Mouse (Mus musculus) thymus, postnatal 0 days (tissue): ENCODE results near the gene Mpv17l2. TPM values are rescaled to one million over a fixed set of nuclear protein-coding genes. Genes with fewer than 3 reads are reported as not detected.
A peak's percentile ranks its signal among the peaks of the same experiment; 100 is the strongest.

Source experiments
- DNase-seq: peaks from one replicate; pipeline ENCODE4 v3.0.0-alpha.2; 2015; ENCODE audit warnings: low spot score
- polyA plus RNA-seq: library from polyadenylated mRNA; unstranded; fragments of >200 nt; fragmentation: Nextera tagmentation; extraction: Ambion mirVana; gene quantifications from 2 replicates; pipeline ENCODE4 v1.2.1, GENCODE M21; 2015

Mpv17l2 gene
- polyA plus RNA-seq, 1 experiment from 2014 or later: 54.4 TPM

DNA sequence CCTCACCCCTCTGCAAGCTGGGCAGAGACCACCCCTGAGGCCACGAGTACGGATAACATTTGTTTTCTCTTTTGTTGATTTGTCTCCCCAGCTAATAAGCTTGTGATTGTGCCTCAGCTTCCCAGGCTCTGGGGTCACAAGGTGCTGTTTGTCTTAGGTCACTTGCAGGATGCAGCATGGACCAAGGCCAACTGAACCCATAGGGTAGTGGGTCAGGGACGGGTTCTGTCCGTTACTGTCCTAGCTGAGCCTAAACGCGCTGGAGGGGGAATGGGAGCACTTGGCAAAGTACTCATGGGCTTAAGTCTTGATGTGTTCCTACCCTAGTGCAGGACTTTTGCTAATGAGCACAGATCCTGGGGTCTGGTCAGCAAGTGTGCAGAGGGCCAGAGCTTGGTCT, 6.8 kb upstream of the Mpv17l2 start:
- DNase-seq: no peak

- DNase-seq: no peak
Measured at GRCm38 (mm10) chr8:70766571-70767440, 6.1 kb upstream of the Mpv17l2 start.

DNA sequence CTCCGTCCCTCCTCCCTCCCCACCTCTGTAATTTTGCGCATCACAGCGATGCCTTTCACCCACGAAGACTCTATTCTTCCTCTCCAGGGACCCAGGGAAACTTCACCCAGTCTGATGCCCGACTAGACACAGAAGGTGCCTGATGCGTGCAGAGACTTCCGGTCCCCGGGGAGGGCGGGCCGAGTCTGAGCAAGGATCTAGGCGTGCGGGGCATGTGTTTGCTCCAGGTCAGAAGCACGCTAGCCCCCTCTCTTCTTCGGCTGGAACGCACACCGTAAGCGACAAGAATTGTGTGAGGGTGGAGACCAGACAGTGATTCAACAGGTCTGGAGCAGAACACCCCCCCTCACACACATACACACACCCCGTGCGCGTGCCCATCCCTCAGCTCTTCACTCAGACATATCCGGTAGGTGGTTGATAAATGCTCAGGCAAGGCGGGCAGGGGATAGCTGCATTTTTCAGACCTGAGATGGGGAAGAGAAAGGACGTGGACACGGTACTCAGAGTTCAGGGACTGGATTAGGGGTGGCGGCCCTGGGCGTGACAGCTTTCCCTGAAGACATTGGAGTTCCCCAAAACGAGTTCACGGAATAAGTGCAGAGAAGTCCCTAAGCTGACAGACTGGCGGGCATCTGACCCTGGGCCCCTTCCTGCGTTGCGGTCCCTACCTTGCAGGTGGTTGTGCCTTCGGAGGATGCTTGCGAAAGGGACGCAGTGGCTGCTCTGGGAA, 5.3 kb upstream of the Mpv17l2 start:
- peak; percentile 63 for DNase-seq

DNA sequence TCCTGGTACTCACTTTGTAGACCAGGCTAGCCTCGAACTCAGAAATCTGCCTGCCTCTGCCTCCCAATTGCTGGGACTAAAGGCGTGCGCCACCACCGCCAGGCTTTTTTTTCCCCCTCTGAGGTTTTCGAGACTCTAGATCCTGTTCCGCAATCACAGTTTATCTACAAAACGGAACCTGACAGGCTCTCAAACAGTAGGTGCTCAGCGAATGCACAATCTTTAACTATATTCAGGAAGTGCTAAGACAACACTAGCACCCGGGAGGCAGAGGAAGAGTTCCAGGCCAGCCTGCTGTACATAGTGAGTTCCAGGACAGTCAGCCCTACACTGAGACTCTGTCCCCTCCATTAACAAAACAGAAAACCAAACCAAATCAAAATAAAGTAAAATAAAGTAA, 4.6 kb upstream of the Mpv17l2 start:
- DNase-seq: no peak

DNA sequence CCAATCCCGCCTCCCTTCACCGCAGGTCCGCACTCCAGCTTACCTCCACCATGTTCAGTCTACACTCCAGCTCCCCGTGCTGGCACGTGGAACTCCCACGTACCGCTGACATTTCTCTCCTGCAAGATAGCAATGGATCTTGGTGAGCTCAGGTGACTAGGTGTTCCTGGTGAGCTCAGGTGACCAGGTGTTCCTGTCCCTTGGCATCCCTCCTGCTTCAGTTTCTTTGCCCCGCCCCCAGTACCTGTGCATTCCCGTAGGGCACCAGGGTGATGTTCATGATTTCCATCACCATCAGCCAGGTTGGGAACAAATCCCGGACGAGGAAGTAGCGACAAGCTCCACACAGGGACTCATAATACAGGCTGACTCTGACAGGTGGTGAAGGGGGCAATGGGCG, 3.9 kb upstream of the Mpv17l2 start:
- DNase-seq: no peak

- no peak for DNase-seq
Measured at GRCm38 (mm10) chr8:70764026-70764425, 3.3 kb upstream of the Mpv17l2 start.

DNA sequence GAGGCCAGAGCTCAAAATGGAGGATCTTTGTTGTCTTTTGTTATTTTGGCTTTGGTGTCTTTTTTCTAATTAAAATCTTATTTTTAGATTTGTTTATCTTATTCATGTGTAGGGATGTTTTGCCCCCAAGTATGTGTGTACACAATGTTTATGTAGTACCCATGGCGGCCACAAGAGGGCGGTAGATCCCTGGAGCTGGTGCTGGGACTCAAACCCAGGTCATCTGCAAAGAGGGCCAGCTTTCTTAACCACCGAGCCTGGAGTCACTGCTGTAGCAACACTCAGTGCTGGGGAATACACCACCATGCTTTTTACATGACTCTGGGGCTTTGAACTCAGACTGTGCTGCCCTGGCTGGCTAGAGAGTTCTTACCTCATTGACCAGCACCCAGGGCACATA, 2.6 kb upstream of the Mpv17l2 start:
- peak; percentile 72 for DNase-seq

GRCm38 (mm10) chr8:70762118-70762517, 1.4 kb upstream of the Mpv17l2 start:
- DNase-seq: no peak

GRCm38 (mm10) chr8:70760350-70760749, 396 bp downstream of the Mpv17l2 start:
- peak; percentile 34 for DNase-seq

- no peak for DNase-seq
Measured at GRCm38 (mm10) chr8:70758616-70759561, 1.9 kb downstream of the Mpv17l2 start.

- no peak for DNase-seq
Measured at GRCm38 (mm10) chr8:70758308-70758615, 2.5 kb downstream of the Mpv17l2 start.

- no peak for DNase-seq
Measured at GRCm38 (mm10) chr8:70757523-70758307, 3.0 kb downstream of the Mpv17l2 start.

DNA sequence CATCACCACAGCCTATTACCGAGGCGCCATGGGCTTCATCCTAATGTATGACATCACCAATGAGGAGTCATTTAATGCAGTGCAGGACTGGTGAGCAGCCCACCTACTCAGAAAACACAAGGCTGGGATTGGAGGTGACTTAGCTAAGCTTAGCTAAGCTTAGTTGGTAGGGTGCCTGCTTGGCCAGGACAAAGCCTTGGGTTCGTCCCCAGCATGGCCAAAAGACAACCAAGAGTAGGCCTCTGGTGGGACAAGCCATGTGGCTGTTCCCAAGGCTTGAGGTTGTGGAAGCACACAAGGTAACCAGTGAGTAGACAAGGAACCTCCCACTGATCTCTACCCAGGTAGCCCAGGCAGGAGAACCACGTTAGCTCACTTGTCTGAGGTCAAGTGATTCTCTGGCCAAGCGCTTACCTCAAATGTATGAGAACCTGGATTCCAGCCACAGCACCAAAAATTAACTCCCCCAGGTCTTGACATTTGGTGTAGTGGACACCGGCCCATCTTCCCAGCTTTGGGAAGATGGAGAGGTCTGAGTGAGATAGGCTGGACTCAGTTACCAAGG, 4.2 kb downstream of the Mpv17l2 start:
- no peak for DNase-seq

DNA sequence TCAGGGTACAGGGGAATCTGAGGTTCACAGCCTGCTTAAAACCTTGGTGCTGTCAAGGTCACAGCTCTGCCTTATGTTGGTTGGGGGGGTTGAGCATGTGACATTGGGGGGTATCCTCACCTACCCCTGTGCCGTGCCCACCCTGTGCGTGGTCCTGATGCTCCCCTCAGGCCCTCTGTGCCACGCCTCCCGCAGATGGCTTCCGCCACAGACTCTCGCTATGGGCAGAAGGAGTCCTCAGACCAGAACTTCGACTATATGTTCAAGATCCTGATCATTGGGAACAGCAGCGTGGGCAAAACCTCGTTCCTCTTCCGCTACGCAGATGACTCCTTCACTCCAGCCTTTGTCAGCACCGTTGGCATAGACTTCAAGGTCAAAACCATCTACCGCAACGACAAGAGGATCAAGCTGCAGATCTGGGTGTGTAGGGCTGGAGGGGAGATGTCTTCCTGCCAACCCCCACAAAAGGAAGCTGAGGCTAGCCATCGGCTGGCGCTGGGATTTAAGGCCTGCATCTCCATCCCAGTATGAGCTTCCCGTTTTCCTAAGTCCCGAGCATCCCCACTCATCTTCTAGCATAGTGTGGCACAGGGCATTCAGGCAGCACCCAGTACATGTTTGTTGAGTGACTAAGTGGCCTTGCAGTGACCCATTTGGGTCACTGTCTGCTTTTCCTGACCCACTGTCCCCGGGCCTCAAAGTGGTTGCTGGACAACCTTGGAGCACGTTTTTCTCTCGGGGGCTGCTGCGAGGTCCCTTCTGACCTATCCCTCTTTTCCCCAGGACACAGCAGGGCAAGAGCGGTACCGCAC, 4.9 kb downstream of the Mpv17l2 start:
- DNase-seq: no peak

DNA sequence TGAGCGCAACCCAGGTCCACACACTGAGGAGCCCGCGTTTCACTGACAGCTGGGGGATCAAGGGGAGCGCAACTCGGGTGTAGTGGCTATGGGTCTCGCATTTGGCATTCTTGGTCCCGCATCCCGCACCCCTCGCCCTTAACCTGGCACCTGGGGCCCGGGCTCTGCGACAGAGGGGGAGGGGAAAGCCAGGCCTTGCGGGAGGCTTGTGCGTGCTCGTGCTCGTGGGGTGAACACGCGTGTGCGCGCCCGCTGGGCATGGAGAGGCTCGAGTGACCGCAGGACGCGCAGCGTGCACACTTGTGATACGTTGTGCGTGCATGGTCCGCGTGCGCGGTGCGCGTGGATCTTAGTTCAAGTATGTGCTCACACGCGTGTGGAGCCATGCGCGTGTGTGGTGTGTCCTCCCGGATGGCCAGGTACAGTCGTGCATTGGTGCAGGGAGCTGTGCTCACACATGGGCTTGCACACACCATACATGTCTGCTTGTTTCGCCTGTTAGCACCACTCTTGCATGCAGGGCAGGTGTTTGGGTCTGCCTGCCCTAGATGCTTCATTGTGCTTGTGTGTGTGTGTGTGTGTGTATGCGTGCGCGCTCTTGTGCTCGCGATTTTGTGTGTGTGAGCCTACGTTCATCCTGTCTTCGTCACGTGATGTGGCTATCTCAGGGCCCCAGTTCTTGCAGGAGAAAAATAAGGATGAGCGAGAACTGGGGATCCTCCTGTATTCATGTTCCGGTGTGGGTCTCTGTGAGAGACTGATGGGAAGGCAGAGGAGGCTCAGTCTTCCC, 5.7 kb downstream of the Mpv17l2 start:
- DNase-seq: peak; percentile 60

DNA sequence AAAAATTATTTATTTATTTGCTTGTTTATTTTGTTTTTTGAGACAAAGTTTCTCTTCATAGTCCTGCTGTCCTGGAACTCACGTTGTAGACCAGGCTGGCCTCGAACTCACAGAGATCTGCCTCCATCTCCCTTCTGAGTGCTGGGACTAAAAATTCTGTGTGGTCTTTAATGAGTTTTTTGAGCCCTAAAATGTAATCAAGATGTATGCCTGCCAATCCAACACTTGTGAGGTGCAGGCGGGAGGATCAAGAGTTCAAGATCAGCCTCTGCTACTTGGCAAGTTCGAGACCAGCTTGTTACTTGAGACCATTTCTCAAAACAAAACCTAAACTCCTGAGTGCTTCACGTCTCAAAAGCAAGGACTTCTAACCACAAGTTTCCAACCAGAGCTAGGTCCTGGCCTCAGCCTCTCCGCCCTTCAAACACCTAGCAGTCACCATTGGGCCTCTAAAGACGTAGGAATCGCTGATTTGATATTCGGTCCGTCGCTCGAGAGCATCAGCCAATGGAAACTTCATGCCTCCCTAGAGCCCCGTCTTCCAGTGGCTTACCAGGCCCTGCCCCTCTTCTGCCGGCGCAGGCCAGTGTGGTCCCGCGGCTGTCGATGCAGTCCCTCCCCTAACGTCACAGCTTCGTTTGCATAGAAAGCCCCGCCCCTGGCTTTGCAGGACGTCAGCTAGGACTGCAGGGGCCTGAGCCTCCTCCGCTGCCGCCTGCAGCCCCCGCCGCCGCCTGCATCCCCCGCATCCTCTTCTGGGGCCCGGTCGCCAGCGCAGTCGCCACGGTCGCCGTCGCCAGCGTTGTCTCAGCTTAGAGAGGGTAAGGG, 6.5 kb downstream of the Mpv17l2 start, which contains the start of gene Rab3a:
Rab3a (plus strand) TSS at position 637 of the 828 bp plus-strand sequence.
- DNase-seq: peak; percentile 96

DNA sequence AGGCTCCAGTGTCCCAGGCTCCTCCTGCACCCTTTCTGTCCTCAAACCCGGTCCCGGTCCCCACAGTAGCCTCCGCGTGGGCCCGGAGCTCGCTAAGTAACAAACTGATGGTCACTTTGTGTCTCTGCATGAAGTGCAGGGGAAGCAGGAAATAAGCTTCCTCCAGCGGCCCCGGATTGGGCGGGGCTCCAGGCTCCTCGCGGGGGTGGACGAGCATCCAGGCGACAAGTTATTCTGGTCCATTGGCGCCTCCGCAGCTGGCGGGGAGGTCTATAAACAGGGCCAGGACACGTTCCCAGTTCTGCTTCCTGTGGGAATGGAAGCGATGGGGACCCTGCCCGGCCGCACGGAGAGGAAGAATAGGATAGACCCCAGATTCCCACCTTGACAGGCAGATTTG, 7.6 kb downstream of the Mpv17l2 start:
- DNase-seq: peak; percentile 58
